Mouse (Mus musculus) bone marrow, adult 2 months (tissue): ENCODE measurements at regions not wholly inside any gene's neighbourhood (a gene's known extent, or its start where the extent isn't known, plus 50 kb on each side); places are given as distances from the start of the nearest gene placed in this dataset.

Experiments used
- CTCF ChIP-seq: fragments of 200-500 bp; IDR thresholded peaks from 2 replicates; pipeline ENCODE4 v1.5.1; 2011; ENCODE audit warnings: low read length, control low read depth; ENCODE audit not compliant: control insufficient read depth, insufficient read depth
- POLR2A ChIP-seq: fragments of 200-500 bp; IDR thresholded peaks from 2 replicates; pipeline ENCODE4 v1.6.1; 2011; ENCODE audit warnings: low read depth, mild to moderate bottlenecking, control low read depth, low read length, borderline replicate concordance; ENCODE audit not compliant: control insufficient read depth

DNA sequence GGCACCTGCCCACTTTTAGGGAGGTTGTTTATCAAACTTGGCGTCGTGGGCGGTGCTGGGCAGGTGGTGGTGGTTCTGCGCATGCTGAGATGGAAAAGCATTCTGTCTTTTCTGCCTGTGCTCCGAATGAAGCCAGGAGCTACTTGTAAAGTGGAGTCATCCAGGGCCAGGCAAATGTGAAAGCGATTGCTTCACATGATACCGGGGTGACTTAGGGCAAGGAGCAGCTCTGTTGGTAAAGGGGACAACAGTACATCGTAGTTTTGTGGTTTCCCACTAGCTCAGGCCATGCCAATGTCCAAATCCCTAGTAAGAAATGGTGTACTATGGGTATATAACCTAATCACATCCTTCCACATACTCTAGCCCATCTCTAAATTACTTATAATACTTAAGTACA, 84.5 kb downstream of the Gm33543 start:
- TF ChIP-seq CTCF (no peak), POLR2A (no peak)
